Mouse (Mus musculus) frontal cortex, postnatal 14 days (tissue): Measurements from ENCODE around the gene Filip1.

ENCODE experiments used
- DNase-seq, 2 experiments: peaks; one replicate each; pipeline ENCODE4 v3.0.0; 2022; ENCODE audit warnings: low spot score in 2 of 2

Filip1 gene

DNA sequence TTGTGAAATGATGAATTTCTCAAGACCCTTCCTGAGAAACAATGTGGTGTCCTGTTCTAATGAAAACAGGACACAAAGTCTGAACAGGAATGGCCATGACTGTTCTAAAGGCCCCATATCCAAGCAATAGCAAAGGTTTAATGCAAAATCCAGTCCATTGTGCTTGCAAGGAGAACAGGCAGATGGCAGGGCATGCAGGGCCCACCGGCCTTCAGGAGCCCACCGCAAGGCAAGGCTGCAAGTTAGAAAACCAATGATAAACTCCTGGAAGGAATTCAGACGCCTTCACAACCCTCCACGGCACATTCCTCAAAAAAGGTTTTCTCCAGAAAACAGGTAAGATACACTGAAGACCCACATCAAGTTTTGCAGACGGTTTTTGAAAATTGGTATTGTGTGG, 99.7 kb downstream of the Filip1 start:
- DNase-seq, result no peak

DNA sequence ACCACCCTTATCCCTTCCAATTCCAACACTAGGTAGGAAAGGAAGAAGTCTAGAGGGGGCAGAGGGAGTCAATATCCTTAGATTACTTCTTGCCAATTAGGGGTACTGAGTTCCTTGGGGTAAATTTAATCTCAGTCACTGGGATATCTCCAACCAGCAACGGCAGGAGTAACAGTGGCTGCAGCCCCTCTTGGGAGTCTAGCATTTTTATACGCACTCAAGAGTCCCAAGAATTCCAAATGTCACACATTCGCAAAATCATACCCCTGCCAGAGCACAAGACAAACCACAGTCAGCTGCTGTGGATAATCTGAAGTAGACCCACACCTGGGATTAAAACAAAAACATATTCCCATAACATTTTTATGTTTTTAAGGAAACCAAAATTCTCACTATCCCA, 102.5 kb downstream of the Filip1 start:
- DNase-seq, result no peak

DNA sequence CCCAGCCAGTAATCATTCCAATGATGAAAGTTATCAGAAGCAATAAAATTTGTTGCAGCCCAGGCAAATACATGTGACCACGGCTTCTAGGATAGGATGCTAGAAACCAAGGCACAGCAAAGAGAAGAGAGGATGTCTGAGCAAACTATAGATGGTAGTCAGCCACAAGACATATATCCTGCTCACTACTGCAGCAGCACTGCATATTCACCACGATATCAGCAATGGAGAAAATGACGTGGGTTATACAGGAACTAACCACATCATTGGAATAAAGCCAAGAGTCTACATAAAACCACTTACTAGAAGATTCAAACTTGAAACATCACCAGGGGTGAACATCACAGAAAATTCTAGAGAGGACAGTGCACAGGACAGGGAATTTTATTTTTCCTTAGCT, 113.8 kb downstream of the Filip1 start:
- DNase-seq, result no peak

DNA sequence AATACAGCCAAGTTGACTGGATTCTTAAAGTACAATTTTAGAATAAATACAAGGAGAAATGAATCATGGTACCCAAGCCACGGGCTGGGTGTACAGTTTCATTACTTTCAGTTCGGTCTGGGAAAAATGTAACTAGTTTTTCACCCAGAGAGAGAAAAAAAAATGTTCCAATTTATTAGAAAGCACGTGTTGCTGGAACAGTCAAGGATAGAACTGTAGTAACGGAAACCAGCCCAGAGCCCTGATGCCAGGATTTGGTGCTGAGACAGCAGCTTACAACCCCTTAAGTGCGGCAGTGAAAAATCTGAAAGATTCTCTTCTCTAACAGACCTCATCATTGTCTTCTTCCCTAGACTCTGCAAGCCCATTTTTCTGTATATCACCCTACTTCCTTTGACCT, 118.0 kb downstream of the Filip1 start:
- no peak for DNase-seq

DNA sequence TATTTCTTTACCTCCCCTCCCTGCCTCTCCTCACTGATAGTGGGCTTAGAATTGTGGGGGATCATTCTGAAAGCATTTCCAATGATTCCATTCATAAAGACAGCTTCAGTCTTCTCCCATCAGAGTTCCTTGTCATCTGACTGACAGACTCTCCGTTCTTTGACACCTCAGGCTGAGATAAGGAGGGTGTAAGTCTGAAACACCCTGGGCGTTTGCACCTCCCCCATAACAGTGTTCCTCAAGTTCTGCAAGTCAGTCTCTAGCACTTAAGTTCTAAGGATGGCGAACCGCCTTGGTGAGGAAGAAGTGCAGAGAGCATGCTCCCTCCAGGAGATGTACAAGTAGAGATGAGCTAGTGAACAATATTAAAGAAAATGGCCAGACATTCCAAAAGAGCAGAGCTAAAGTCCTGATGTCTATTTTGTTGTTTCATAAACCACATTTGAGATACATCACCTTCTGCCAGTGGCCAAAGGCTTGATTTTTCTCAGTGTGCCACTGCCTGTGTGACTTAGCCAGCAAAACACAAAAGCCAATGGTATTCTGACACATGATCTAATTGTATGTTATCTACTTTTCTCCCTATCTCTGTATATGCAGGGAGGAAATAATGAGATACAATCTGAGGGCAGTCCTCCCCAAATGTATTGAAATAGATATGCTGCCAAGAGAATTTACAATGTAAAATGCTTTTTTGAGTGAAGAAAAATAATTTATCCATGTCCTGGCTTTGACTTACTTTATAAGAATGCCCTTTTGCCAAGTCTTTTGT, 118.6 kb downstream of the Filip1 start:
- no peak for DNase-seq

DNA sequence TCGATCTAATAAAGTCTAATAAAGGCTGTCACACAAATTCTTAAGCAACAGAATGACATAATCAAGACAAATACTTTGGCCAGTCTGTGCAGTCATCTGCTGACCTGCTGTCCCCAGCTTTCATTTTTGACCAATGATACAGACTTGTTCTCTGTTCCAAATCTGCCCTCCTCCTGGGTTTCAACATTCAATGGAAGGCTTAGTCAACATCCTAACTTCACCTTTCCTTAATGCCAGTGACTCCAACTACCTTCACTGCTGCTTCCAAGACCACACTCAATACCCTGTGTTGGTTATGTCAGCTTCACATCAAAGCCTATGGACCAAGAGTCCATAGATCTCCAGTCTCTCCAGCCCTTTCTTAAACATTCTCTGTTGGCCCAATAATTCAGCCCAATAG, 120.5 kb downstream of the Filip1 start:
- DNase-seq, result no peak

DNA sequence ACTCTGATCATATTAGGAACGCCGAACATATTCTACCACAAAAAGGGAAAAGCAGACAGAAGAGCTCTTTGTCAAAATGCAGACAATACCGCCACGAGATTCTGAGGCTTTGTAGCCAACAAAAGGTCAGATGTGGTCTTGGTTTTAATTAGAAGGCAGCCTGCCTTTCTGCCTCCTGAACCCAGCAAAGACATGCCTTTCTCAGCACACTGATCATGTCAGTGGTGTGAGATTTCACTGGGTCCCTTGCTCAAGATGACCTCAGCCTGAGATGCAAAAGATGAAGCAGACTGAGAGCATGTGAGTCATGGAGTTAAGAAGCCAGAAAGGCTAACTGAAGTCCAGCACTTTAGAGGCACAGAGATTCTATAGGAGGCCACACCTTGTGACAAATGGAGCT, 122.2 kb downstream of the Filip1 start:
- DNase-seq, result no peak

DNA sequence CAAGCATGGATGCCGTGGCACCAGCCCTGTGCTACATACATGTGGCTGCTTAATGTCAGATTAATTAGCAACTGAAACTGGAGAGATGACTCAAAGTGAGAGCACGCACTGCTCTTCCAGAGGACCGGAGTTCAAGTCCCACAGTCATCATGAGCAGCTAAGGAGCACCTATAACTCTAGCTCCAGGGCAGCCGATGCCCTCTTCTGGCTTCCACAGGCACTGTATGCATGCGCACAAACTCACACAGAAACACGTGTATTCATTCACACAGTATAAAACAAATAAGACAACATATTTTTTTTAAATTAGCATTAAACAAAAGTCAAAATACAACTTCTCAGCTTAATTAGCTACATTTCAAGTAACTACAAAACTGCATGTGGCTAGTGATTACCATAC, 123.5 kb downstream of the Filip1 start:
- no peak for DNase-seq

DNA sequence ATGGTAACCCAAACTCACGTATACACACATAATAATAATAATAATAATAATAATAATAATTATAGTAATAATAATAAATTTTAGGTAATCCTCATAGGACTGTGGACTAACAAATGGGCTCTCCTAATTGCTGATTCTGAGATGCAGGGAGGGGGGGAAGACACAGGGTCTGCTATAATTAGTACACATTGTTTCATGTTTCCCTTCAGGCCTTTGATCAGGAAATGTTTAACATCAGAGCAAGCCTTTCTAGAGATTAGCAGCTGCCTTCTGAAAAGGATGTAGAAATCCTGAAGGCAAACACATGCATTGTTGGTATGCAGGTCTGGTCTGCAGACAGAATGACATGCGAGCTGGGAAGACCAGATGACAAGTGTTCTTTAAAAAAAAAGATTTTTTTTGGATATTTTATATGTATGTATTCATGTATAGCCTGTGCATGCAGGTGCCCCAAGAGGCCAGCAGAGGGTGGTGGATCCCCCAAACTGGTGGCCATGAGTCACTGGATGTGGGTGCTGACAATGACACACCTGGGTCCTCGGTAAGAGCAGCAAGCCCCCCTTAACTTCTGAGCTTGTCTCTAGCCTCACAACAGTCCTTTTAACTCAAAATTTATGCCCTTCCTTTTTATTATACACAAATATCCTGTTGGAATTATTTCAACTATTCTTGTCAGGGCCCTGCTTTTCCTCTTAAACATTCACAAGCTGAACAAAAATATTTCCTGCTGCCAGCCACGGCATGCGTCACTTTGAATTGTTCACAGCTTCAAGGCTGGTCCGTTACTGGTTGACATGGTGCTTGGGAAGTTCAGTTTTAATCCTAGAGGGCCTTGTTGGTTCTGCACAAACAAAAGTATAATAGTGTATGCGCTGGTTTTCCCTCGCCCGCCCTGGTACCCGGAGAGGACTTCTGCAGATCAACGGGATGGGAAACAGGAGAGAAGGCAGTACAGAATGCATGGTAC, 127.1 kb downstream of the Filip1 start:
- no peak for DNase-seq

DNA sequence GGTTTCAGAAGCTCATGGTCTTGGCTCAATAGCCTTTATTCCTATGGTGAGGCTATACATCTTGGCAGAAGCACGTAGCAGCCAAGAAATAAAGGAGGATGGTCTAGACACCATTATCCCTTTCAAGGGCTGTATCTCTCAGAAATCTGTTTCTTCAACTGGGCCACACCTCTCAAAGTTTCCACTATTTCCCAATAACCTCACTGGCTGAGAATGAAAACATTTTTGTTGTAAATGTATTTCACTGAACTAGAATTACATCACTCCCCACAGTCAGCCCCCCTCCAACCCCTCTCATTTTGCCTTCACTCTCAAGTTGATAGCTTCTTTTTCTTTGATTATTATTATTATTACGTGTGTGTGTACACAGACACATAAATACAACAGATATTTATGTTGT, 129.5 kb downstream of the Filip1 start:
- DNase-seq, result no peak

DNA sequence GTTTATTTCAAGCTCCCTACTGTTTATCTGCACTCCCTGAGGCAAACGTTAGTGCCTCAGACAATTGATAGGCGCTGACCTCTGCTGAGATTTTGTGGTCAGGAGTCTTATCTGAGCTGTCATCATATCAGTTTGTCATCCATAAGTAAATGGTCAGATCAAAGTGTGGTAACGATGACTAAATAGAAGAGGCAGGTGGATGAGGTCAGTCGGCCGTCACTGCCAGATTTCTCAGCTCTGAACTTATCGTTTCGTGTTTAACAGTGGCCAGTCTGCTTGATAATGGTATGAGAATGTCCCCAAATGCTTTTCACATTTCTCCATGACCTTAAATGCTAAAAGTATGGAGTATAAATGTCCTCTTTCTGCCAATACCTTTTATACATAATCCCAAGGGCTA, 132.6 kb downstream of the Filip1 start:
- no peak for DNase-seq

DNA sequence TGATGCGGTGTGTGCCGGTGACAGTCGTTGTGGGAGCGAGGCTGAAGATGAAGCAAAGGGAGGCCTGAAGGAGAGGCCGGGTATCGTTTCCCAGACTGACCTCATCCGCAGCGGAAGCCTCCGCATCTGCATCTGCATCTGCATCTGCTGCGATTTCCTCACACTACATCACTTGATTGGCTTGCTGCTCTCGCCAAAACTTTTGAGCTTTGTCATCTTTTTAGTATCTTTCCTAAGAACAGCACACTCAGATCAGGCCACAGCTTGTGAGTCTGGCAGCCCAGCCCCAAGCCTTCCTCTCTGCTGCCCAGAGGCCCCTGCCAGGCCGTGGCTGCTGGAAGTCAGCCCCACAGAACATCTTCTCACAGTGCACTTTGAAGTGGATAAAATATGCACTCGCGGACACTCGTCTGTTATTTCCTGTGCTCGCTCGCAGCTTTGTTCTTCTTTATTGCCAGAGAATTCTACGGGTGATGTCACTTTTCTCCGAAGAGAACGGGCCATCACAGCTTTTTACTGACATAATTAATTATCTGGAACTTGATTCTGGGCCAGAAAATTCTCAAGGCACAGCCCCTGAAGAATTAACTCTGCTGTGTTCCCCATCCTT, 137.0 kb downstream of the Filip1 start:
- DNase-seq, result no peak

DNA sequence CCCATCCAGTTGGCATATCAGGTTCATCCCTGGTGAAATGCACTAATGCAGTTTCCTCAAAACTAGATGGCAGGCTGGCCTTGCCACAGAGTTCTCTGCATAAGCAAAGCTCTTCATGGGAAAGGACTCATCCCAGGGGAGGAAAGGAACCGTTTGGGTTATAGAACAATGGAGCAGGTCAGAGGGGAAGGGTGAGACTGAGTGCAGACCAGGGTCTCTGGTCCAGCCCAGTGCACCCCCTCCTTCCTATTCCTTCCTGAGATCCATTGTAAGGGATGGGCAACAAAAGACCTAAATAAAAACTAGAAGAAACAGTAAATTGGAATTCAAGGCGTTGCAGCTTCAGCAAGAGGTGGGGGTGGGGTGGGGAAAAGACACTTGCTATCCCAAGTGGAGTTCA, 140.1 kb downstream of the Filip1 start:
- no peak for DNase-seq

DNA sequence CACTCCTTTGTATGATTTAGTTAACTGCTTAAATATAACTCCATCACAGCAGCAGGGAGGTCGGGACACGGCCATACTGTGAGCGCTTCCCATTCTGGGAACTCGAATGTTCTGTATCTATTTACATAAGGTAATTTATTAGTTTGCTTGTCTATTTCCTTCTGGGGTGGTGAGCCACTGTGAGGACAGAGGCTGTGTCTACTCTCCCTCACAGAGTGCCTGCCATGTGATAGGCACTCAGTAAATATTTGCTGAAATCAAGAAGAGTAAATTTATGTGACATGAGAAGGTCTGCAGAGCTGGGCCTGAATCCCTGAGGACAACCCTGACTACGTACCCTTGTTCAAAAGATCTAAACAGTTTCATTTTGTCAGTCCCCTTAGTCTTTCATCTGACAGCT, 143.1 kb downstream of the Filip1 start:
- DNase-seq, result no peak

DNA sequence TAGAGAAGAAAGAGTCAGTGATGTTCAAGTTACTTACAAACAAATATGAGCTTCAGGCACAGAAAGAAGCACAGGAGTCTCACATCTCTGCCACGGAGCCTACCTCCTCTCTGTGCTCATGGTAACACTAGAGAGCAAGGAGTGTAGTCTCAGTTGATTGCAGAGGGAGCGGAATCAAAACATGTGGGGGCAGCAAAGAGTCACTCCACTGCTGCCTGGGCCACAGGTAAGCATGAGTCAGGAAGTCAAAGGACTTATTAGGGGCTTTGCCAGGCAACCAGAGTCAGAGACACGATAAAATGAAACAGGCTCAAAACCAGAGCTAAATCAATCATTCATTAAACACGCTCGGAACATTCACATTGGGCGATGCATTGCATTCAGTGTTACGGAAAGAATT, 146.7 kb downstream of the Filip1 start:
- DNase-seq, result no peak

DNA sequence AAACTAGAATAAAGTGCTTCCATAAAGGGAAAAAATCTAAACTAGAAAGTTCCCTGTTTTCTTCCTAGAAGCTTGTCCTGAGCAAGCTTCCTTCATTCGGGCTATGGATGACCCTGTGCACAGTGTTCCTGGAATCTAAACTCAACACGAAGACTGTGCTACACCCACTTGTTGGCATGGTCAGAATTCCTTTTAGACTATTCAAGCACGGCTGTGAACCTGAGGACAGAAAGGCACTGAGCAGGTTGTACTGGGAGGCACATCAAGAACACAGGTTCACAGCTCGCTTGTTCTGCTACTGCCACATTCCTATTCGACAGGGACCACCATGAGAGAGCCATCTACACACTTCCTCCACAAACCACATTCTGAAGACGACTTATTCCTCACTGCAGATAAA, 150.1 kb downstream of the Filip1 start:
- no peak for DNase-seq

DNA sequence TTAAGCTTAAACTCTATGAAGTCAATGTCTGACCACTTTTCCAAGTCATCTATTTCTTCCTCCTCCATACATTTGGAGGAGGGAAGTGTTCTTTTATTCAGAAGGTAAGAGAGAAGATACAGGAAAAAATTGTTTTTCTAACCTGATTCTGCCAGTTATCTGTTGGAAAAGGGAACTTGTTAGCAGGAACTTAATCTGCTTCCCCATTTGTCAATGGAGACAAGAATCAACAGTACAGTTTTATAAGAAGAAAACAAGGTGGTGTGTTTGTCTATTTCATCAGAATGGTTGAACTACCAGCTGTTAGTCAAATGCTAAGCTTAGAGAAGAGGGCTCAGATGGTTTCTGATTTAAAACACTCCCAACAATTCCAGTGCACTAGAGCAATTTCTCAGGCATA, 165.6 kb downstream of the Filip1 start:
- DNase-seq, result no peak

DNA sequence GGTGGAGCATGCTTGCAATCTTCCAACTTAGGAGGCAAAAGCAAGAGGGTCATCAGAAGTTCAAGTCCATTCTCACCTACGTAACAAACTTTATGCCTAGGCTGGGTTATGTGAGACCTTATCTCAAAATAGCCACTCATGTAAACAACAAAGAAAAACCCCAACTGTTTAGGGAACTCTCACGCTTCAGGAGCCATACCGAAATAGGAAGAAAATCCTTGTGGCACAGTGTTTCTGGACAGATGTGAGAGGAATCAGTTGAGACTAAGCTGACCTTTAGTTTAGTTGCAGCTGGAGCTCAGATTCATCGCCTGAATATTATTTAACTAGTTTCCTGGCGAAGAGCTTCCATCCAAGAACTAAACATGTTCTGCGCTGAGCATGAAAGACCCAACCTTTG, 170.0 kb downstream of the Filip1 start:
- no peak for DNase-seq

DNA sequence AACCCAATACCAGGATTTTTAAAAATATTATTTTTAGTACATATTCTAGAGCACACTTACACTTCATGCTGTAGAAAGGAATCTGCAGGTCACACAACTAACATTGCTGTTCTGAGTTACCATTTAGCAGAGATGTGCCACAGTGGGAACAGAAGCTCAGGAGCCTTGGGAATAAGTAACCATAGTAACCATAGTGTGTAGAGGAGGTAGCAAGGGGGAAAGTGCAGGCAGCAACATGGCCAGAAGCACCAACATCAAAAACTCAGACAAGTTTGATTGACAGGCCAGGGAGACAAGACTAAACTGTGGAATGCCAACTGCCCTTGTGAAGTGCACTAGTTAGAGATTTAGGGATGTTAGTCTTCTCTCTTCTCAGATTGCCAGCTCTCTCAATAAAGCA, 170.6 kb downstream of the Filip1 start:
- DNase-seq, result no peak

DNA sequence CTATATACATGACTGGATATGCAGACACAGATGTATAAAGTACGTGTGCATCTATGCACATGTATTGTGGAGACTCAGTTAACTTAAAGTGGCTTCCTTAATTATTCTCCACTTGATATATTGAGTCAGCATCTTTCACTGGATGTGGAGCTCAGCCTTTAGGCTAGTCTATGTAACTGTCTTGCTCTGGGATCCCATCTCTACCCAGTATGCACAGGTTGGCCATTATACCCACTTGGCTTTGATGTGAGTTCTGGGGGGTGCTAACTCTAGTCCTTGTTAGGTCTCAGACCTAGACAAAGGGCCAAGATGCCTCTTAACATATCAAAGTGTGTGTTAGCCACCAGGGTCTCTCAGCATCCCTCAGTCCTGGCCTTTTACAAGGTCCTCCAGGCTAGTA, 181.4 kb downstream of the Filip1 start:
- DNase-seq, result no peak

DNA sequence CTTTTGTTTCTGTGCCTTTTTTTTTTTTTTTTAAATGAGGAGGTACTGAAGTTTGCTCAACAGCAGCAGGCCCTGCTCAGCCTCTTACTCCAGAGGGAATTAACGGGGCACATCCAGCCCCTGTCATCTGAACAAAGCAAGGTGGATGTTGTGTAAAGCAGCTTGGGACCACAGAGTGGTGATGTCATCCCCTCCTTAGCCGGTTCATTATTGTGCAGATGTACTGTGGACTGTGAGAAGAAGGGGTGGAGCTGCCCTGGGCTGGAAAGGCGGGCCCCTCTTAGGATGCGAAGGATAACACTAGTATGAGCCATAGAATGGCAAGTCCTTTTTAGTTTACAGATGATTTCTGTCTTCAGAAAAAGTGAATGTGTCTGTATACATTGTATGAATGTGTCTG, 181.8 kb downstream of the Filip1 start:
- DNase-seq, result no peak
